Mouse (Mus musculus) kidney, embryonic 14.5 days (tissue): ENCODE measurements around the gene Krtap16-1. TPM values are rescaled to one million over a fixed set of nuclear protein-coding genes. Genes with fewer than 3 reads are reported as not detected.

Experiments used
- polyA plus RNA-seq: library from polyadenylated mRNA; unstranded; fragments of >200 nt; fragmentation: Nextera tagmentation; extraction: Ambion mirVana; gene quantifications from 2 replicates; pipeline ENCODE4 v1.2.1, GENCODE M21; 2014

Krtap16-1 gene
- polyA plus RNA-seq, 1 experiment from 2014 or later: not detected

Other genes starting within 250 kb of the Krtap16-1 start
- not detected in 2 replicates for gene Gm11595, start 213.7 kb downstream of the Krtap16-1 start, polyA plus RNA-seq
- not detected in 2 replicates for gene Krtap4-8, start 205.9 kb downstream of the Krtap16-1 start, polyA plus RNA-seq
- gene Krtap4-9, start 201.4 kb downstream of the Krtap16-1 start, polyA plus RNA-seq: not detected in 2 replicates
- not detected in 2 replicates for gene Gm11596, start 193.1 kb downstream of the Krtap16-1 start, polyA plus RNA-seq
- not detected in 2 replicates for gene Gm11569, start 187.7 kb downstream of the Krtap16-1 start, polyA plus RNA-seq
- gene Gm11554, start 182.2 kb downstream of the Krtap16-1 start, polyA plus RNA-seq: not detected in 2 replicates
- gene Krtap4-13, start 176.7 kb downstream of the Krtap16-1 start, polyA plus RNA-seq: not detected in 2 replicates
- gene Gm11564, start 170.9 kb downstream of the Krtap16-1 start, polyA plus RNA-seq: not detected in 2 replicates
- not detected in 2 replicates for gene 2300003K06Rik, start 148.5 kb downstream of the Krtap16-1 start, polyA plus RNA-seq
- not detected in 2 replicates for gene Krtap4-16, start 135.0 kb downstream of the Krtap16-1 start, polyA plus RNA-seq
- gene Gm11568, start 128.7 kb downstream of the Krtap16-1 start, polyA plus RNA-seq: not detected in 2 replicates
- not detected in 2 replicates for gene Gm11559, start 122.1 kb downstream of the Krtap16-1 start, polyA plus RNA-seq
- gene Krtap9-1, start 113.2 kb downstream of the Krtap16-1 start, polyA plus RNA-seq: not detected in 2 replicates
- gene Gm11567, start 107.4 kb downstream of the Krtap16-1 start, polyA plus RNA-seq: not detected in 2 replicates
- gene Krtap31-1, start 78.7 kb downstream of the Krtap16-1 start, polyA plus RNA-seq: not detected in 2 replicates
- gene Gm11565, start 71.8 kb downstream of the Krtap16-1 start, polyA plus RNA-seq: not detected in 2 replicates
- gene Krtap31-2, start 50.3 kb downstream of the Krtap16-1 start, polyA plus RNA-seq: not detected in 2 replicates
- gene Krtap9-5, start 38.1 kb downstream of the Krtap16-1 start, polyA plus RNA-seq: not detected in 2 replicates
- gene Krtap29-1, start 7.5 kb downstream of the Krtap16-1 start, polyA plus RNA-seq: not detected in 2 replicates
- gene Krtap17-1, start 7.4 kb upstream of the Krtap16-1 start, polyA plus RNA-seq: not detected in 2 replicates
- not detected in 2 replicates for gene Krt33a, start 29.6 kb upstream of the Krtap16-1 start, polyA plus RNA-seq
- gene Krt33b, start 43.3 kb upstream of the Krtap16-1 start, polyA plus RNA-seq: not detected in 2 replicates
- gene Krt34, start 55.0 kb upstream of the Krtap16-1 start, polyA plus RNA-seq: 0.11 TPM in 1 of 2 replicates, not detected in the other
- gene Krt31, start 64.0 kb upstream of the Krtap16-1 start, polyA plus RNA-seq: not detected in 2 replicates
- gene Krt32, start 101.6 kb upstream of the Krtap16-1 start, polyA plus RNA-seq: not detected in 2 replicates
- gene Krt35, start 109.6 kb upstream of the Krtap16-1 start, polyA plus RNA-seq: not detected in 2 replicates
- gene Krt36, start 119.0 kb upstream of the Krtap16-1 start, polyA plus RNA-seq: 1.4 and 1.5 TPM in 2 replicates
- gene Krt13, start 135.0 kb upstream of the Krtap16-1 start, polyA plus RNA-seq: not detected in 2 replicates
- gene Krt15, start 149.3 kb upstream of the Krtap16-1 start, polyA plus RNA-seq: 0.96 and 1.2 TPM in 2 replicates
- 24.2 and 31.4 TPM in 2 replicates for gene Krt19, start 162.1 kb upstream of the Krtap16-1 start, polyA plus RNA-seq
- not detected in 2 replicates for gene Krt9, start 206.6 kb upstream of the Krtap16-1 start, polyA plus RNA-seq
- not detected in 2 replicates for gene Krt14, start 221.0 kb upstream of the Krtap16-1 start, polyA plus RNA-seq